Mouse (Mus musculus): ENCODE measurements at regions not wholly inside any gene's neighbourhood (a gene's known extent, or its start where the extent isn't known, plus 50 kb on each side); places are given as distances from the start of the nearest gene placed in this dataset.

GRCm38 (mm10) chr13:28699490-28700032, 254.0 kb downstream of the Sox4 start:
- no peak for DNase-seq (ENCODE audit: low spot score in 2 of 2)

GRCm38 (mm10) chr13:28697796-28698678, 255.5 kb downstream of the Sox4 start:
- DNase-seq (ENCODE audit: low spot score in 2 of 2) = no peak

- DNase-seq (ENCODE audit: low spot score in 2 of 2) = no peak
These were observed 260.4 kb downstream of the Sox4 start for GRCm38 (mm10) chr13:28693078-28693477.

GRCm38 (mm10) chr13:28692587-28692986, 260.9 kb downstream of the Sox4 start:
- no peak for DNase-seq (ENCODE audit: low spot score in 2 of 2)

GRCm38 (mm10) chr13:28690511-28691160, 262.9 kb downstream of the Sox4 start:
- no peak for DNase-seq (ENCODE audit: low spot score in 2 of 2)

GRCm38 (mm10) chr13:28687838-28688237, 265.7 kb downstream of the Sox4 start:
- no peak for DNase-seq (ENCODE audit: low spot score in 2 of 2)

GRCm38 (mm10) chr13:28684311-28684710, 269.2 kb downstream of the Sox4 start:
- no peak for DNase-seq (ENCODE audit: low spot score in 2 of 2)

GRCm38 (mm10) chr13:28680266-28680665, 273.2 kb downstream of the Sox4 start:
- DNase-seq (ENCODE audit: low spot score in 2 of 2) = no peak

- no peak for DNase-seq (ENCODE audit: low spot score in 2 of 2)
These were observed 279.9 kb downstream of the Sox4 start for GRCm38 (mm10) chr13:28673622-28674021.

- no peak for DNase-seq (ENCODE audit: low spot score in 2 of 2)
These were observed 282.0 kb downstream of the Sox4 start for GRCm38 (mm10) chr13:28671543-28671942.

GRCm38 (mm10) chr13:28669832-28670585, 283.5 kb downstream of the Sox4 start:
- DNase-seq (ENCODE audit: low spot score in 2 of 2) = no peak

- DNase-seq (ENCODE audit: low spot score in 2 of 2) = no peak
These were observed 286.7 kb downstream of the Sox4 start for GRCm38 (mm10) chr13:28666832-28667231.

- no peak for DNase-seq (ENCODE audit: low spot score in 2 of 2)
These were observed 288.4 kb downstream of the Sox4 start for GRCm38 (mm10) chr13:28665150-28665549.

GRCm38 (mm10) chr13:28664698-28665097, 288.8 kb downstream of the Sox4 start:
- no peak for DNase-seq (ENCODE audit: low spot score in 2 of 2)

- DNase-seq (ENCODE audit: low spot score in 2 of 2) = peak in 1 of 2 experiments; percentile 19
These were observed 289.4 kb downstream of the Sox4 start for GRCm38 (mm10) chr13:28663950-28664681.

- peak in 1 of 2 experiments; percentile 61 for DNase-seq (ENCODE audit: low spot score in 2 of 2)
These were observed 290.1 kb downstream of the Sox4 start for GRCm38 (mm10) chr13:28663459-28663858.

- DNase-seq (ENCODE audit: low spot score in 2 of 2) = no peak
These were observed 291.2 kb downstream of the Sox4 start for GRCm38 (mm10) chr13:28662316-28662752.

- DNase-seq (ENCODE audit: low spot score in 2 of 2) = no peak
These were observed 293.4 kb downstream of the Sox4 start for GRCm38 (mm10) chr13:28660151-28660550.

GRCm38 (mm10) chr13:28658652-28659051, 294.9 kb downstream of the Sox4 start:
- DNase-seq (ENCODE audit: low spot score in 2 of 2) = no peak

GRCm38 (mm10) chr13:28654883-28655282, 298.6 kb downstream of the Sox4 start:
- DNase-seq (ENCODE audit: low spot score in 2 of 2) = no peak

- no peak for DNase-seq (ENCODE audit: low spot score in 2 of 2)
These were observed 300.2 kb downstream of the Sox4 start for GRCm38 (mm10) chr13:28653362-28653761.
